Mouse (Mus musculus): ENCODE data around the gene Gm10681.
"Not testable (repeated sequence)": the region's sequence is repeated elsewhere in the genome, so short reads cannot be mapped to it uniquely, and the experiment has no call there.

Gene Gm10681

GRCm38 (mm10) chr3:98507229-98507628 is 81.4 kb downstream of the Gm10681 start:
- DNase-seq (ENCODE audit: low spot score): not testable (repeated sequence)

Measured in lung, postnatal 25 days (tissue).